Mouse (Mus musculus): ENCODE measurements around the gene Nsun4.

GRCm38 (mm10) chr4:115994662-115995375 is 58.9 kb downstream of the Nsun4 start:
- TF ChIP-seq CTCF (IDR thresholded peaks at IDR 0.05; ENCODE audit: extremely low read depth, insufficient read depth, low read length), result no peak
- no peak for TF ChIP-seq POLR2A (IDR thresholded peaks at IDR 0.05; ENCODE audit: extremely low read depth, insufficient read depth, low read length)

Measured in cortical plate, adult 2 months (tissue).